ENCODE assay signal across 8 mouse cellular contexts in genomic region chr9:121000641-121001320, GRCm38 (mm10).
DNase-seq lines count a peak whose midpoint lies in the region; ATAC-seq and TF ChIP-seq lines count a peak whose summit lies in the region.

No protein-coding gene starts in this region.

- H3K4me2 ChIP-seq in forebrain, embryonic 13.5 days: no peak overlapping the region
- no peak overlapping the region for H3K4me2 ChIP-seq in forebrain, embryonic 12.5 days

- 61% methylated on average over 7 of the region's 7 CpGs for WGBS in forebrain, embryonic 13.5 days
- 80% methylated on average over 7 of the region's 7 CpGs for WGBS in forebrain, embryonic 12.5 days

- intact Hi-C loops in left cerebral cortex, adult 2 months (cut with DNase I): no loop called here

- H3K36me3 ChIP-seq in forebrain, embryonic 13.5 days (ENCODE audit: poor library complexity, severe bottlenecking): no peaks in the 10 kb centered on the region
- H3K36me3 ChIP-seq in forebrain, embryonic 12.5 days (replicated peaks): no peaks in the 10 kb centered on the region

- H3K4me3 ChIP-seq in forebrain, embryonic 13.5 days: no peak overlapping the region
- H3K4me3 ChIP-seq in forebrain, embryonic 12.5 days (replicated peaks): no peak overlapping the region
- no peak overlapping the region for H3K4me3 ChIP-seq in left cerebral cortex, adult 2 months

- peak; percentile 15 for DNase-seq in ovary, adult 18-20 months (ENCODE audit: low spot score)
- no peak for DNase-seq in ovary, postnatal 10 days (ENCODE audit: low spot score)
- DNase-seq in left cerebral cortex, adult 2 months (ENCODE audit: extremely low spot score in 1 of 2, low spot score in 2 of 2): peak; percentile 25 to 46
- DNase-seq in telencephalon, adult 2 months (ENCODE audit: low read depth, low spot score): peak; percentile 70
- no peak for DNase-seq in urinary bladder, postnatal 25 days (ENCODE audit: low spot score)

- peak; percentile 52; the same call in 1 of the 2 replicates for ATAC-seq in forebrain, embryonic 13.5 days
- no peak for ATAC-seq in forebrain, embryonic 12.5 days (ENCODE audit: low FRiP score)
- ATAC-seq in granulocyte monocyte progenitor cell, adult 5-6 weeks (replicated peaks; ENCODE audit: poor library complexity, severe bottlenecking): no peak

- TF ChIP-seq CTCF in left cerebral cortex, adult 2 months (IDR thresholded peaks at IDR 0.05): no peak; the same call in 1 of the 2 replicates

- no peak overlapping the region for H3K9ac ChIP-seq in forebrain, embryonic 13.5 days
- H3K9ac ChIP-seq in forebrain, embryonic 12.5 days: no peak overlapping the region

- peaks cover 23% of the 10 kb centered on the region for H3K4me1 ChIP-seq in forebrain, embryonic 13.5 days
- peaks cover 15% of the 10 kb centered on the region for H3K4me1 ChIP-seq in forebrain, embryonic 12.5 days

- H3K27me3 ChIP-seq in forebrain, embryonic 13.5 days: no peaks in the 10 kb centered on the region
- no peaks in the 10 kb centered on the region for H3K27me3 ChIP-seq in forebrain, embryonic 12.5 days

- no peaks in the 10 kb centered on the region for H3K9me3 ChIP-seq in forebrain, embryonic 13.5 days (replicated peaks)
- no peaks in the 10 kb centered on the region for H3K9me3 ChIP-seq in forebrain, embryonic 12.5 days

- H3K27ac ChIP-seq in forebrain, embryonic 13.5 days: peak overlapping the region; percentile 32; the same call in 1 of the 2 replicates
- no peak overlapping the region for H3K27ac ChIP-seq in forebrain, embryonic 12.5 days
- H3K27ac ChIP-seq in left cerebral cortex, adult 2 months: peak overlapping the region; percentile 36

Comparison
In these comparisons a context has a peak if more than half of its experiments do, and no peak if none do; other contexts are left out.
1. DNase-seq: peak in ovary, adult 18-20 months (single experiment), left cerebral cortex, adult 2 months (2 of 2) and telencephalon, adult 2 months (single experiment); none in ovary, postnatal 10 days (single experiment) and urinary bladder, postnatal 25 days (single experiment).